Mouse (Mus musculus): Measurements from ENCODE around the gene Zfp609.
"Not testable (repeated sequence)": the region's sequence is repeated elsewhere in the genome, so short reads cannot be mapped to it uniquely, and the experiment has no call there.

Gene Zfp609

DNA sequence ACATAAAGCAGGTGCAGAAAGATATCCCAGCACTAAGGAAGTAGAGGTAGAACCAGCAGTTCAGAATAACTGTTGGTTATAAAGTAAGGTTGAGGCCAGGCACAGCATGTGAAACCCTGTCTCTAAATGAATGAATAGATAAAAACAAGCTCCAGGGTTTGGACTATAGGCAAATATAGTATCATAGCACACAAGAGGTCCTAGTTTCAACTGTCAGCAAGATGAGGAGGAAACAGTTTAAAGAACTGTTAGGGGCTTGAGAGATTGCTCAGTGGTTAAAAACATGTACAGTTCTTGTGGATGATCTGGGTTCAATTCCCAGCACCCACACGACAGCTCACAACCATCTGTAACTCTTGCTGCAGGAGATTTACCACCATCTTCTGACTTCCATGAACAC is 15.6 kb downstream of the Zfp609 start:
- DNase-seq: no peak

- DNase-seq: no peak
Observed at GRCm38 (mm10) chr9:65807818-65808217, 19.5 kb downstream of the Zfp609 start.

DNA sequence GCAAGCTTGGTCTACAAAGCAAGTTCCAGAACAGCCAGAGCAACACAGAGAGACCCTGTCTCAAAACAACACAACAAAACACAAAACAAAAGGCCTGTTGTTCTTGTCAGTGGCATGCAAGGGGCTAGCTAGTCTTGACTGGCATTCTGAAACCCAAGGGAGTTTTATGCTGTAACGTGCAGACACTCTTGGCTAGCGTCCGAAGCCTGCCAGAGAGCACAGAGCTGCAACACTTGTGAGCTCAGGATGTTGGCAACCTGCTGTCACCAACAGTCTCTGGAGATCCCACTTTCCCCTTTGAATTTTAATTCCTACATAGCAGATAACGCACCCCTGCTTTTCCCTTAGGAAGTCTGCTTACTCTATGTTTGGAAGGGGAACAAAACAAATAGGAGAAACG is 20.1 kb downstream of the Zfp609 start:
- DNase-seq: no peak

- DNase-seq: no peak
Observed at GRCm38 (mm10) chr9:65799770-65800169, 27.6 kb downstream of the Zfp609 start.

- DNase-seq: no peak
Observed at GRCm38 (mm10) chr9:65795651-65796050, 31.7 kb downstream of the Zfp609 start.

GRCm38 (mm10) chr9:65794313-65794712 is 33.1 kb downstream of the Zfp609 start:
- DNase-seq: no peak

DNA sequence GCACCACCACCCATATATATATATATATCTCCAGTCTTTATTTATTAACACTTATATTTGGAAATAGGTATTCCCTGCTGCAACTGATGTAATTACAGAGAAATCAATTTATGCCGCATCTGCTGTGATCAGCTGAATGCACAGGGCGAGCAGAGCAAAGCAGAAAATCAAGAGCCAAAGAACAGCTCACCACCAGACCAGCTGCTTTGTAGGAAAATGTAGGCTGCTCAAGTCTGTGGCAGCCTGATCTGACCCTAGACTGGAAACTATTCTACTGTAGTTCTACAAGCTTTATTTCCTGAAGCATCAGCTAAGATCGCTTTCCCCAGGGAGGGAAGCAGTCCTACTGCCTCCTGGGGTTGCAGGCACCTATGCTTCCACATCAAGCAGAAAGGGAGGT is 33.9 kb downstream of the Zfp609 start:
- no peak for DNase-seq

DNA sequence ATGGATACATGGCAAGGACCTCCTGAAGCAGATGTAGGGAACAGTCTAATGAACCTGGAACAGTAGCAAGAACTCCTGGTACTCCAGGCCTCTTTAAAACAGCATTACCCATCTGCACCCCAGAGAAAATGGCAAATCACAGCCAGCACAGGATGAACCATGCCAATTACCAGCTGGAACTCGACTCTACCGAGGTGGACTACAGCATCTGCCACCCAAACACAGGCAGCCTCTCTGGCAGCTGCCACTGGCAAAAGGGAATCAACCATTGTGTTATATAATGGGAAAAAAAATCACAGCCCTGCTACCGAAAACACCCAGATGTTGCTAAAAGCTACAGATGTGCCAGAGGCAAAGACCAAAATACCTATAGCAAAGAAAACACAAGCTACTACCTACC is 34.3 kb downstream of the Zfp609 start:
- DNase-seq: no peak

GRCm38 (mm10) chr9:65791846-65792245 is 35.5 kb downstream of the Zfp609 start:
- DNase-seq: no peak

- DNase-seq: no peak
Observed at GRCm38 (mm10) chr9:65791106-65791505, 36.3 kb downstream of the Zfp609 start.

GRCm38 (mm10) chr9:65789788-65790187 is 37.6 kb downstream of the Zfp609 start:
- DNase-seq: no peak

GRCm38 (mm10) chr9:65788556-65788955 is 38.8 kb downstream of the Zfp609 start:
- no peak for DNase-seq

DNA sequence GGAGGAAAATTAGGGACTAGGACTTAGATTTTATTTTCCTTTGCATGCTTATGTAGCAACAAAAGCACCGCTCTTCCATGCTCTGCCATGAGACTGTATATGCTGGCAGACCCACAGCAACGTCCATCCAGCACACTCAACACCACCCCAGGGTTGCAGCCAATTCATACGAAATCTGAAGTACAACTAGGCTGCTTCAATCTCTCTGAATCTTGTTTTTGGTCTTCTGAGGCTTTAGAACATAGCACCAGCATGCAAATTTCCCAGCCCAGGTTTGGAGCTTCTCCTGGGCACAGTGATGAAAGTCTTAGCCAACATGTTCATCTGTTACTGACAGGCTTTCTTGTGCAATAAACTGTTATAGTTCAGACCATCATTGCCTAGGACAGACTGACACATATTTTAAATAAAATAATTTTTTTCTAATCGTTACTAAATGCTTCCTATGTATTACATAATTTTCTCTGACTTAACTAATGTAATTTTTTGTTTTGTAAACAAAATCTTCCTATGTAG is 39.5 kb downstream of the Zfp609 start:
- DNase-seq: no peak

- DNase-seq: no peak
Observed at GRCm38 (mm10) chr9:65786885-65787787, 40.2 kb downstream of the Zfp609 start.

- DNase-seq: no peak
Observed at GRCm38 (mm10) chr9:65785772-65786368, 41.5 kb downstream of the Zfp609 start.

GRCm38 (mm10) chr9:65779619-65780018 is 47.7 kb downstream of the Zfp609 start:
- not testable (repeated sequence) for DNase-seq

GRCm38 (mm10) chr9:65776874-65777432 is 50.4 kb downstream of the Zfp609 start:
- DNase-seq: no peak

DNA sequence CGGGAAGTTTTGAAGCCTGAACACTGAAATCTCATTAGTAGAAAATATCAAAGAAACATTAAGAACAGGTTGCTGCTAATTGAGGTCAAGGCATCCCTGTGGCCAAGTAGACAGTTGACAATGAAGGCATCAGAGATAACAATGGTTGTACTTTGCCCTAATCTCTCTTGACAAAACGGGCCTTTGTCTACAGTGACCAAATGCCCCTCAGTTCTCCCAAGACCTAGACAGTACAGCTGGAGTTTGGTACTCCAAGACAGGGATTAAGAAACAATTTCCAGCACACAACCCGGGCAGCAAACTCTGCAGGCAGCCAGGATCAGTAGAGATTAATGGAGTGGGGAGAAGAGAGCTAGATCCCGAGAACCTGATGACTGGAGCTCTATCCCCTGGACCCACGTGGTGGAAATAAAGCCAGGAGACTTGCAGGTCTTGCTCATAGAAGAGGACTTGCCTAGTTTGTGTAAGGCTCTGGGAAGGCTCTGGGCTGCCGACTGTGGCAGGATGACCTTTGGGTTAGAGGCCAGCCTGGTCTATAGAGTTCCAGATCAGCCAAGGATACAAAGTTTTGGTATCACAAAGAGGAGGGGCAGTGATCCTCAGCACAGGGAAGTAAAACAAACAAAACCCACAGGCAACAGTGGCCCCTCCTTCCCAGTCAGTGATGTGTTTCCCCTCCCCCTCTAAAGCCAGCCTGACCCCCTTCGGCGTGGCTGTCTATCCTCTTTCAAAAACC is 51.1 kb downstream of the Zfp609 start:
- no peak for DNase-seq

- no peak for DNase-seq
Observed at GRCm38 (mm10) chr9:65773783-65774182, 53.6 kb downstream of the Zfp609 start.

DNA sequence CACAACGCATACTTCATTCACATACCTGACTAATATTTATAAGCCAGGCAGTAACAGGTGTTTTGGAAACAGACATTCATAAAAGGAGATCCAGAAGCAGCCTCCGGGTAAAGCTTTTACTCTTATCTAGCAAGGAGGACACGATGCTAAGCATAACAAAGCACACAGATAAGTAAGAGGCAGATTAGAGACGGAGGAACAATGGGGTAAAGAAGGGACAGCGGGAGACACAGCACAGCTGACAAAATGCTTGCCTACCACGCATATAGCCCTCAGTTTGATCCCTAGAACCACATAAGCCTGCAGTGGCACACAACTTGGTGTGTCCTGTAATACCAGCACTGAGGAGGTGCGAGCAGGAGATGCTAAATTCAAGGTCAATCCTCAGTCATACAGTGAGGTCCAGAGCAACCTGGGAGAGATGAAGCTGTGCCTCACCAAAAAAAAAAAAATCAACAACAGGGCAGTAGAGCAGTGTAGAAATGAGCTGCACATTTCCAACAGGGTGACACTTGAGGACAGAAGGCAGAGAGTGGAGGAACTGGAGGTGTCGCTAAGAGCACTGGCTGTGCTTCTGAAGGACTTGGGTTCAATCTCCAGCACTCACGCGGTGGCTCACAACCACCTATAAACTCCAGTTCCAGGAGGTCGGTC is 56.2 kb downstream of the Zfp609 start:
- DNase-seq: no peak

GRCm38 (mm10) chr9:65762728-65763127 is 64.6 kb downstream of the Zfp609 start:
- no peak for DNase-seq

DNA sequence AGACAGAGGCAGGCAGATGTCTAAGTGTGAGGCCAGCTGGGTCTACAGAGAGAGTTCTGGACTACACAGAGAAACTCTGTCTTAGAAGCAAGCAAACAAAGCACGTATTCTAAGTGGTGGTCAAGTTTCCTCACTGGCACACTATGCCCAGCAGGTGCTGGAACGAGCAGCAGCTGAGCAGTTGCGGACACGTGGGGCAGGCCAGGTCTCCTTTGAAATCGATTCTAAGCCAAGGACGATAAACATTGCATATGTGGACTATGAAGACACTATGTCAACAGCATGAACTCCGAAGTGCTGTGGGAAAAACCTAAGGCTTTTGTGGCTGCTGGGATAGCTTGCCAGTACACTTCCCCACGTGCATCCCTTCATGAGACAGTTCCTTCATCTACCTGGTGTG is 67.4 kb downstream of the Zfp609 start:
- no peak for DNase-seq

GRCm38 (mm10) chr9:65759256-65759655 is 68.1 kb downstream of the Zfp609 start:
- no peak for DNase-seq

Measured in thymus, postnatal 14 days (tissue).